Mouse (Mus musculus): ENCODE results near the gene Wdr4.
"Not testable (repeated sequence)": the region's sequence is repeated elsewhere in the genome, so short reads cannot be mapped to it uniquely, and the experiment has no call there.

The Wdr4 gene

GRCm38 (mm10) chr17:31519946-31520838, at the start of gene Wdr4, which contains the start of gene Ndufv3:
Gene Wdr4 (minus strand): TSS chr17:31519980.
Gene Ndufv3 (plus strand): TSS chr17:31520115.
- peak; percentile 95 to 99 for DNase-seq (ENCODE audit: low spot score in 2 of 2)

- DNase-seq (ENCODE audit: low spot score in 2 of 2) = no peak
Measured at GRCm38 (mm10) chr17:31566276-31566675, 46.5 kb upstream of the Wdr4 start.

- peak; percentile 74 to 82 for DNase-seq (ENCODE audit: low spot score in 2 of 2)
Measured at GRCm38 (mm10) chr17:31565141-31566056, 45.6 kb upstream of the Wdr4 start.

- DNase-seq (ENCODE audit: low spot score in 2 of 2) = no peak
Measured at GRCm38 (mm10) chr17:31564858-31565140, 45.0 kb upstream of the Wdr4 start.

GRCm38 (mm10) chr17:31564015-31564857, 44.5 kb upstream of the Wdr4 start, which contains the start of gene Pknox1:
Gene Pknox1 (plus strand): TSS chr17:31564734.
- DNase-seq (ENCODE audit: low spot score in 2 of 2) = peak; percentile 96 to 99

GRCm38 (mm10) chr17:31563632-31564014, 43.8 kb upstream of the Wdr4 start:
- DNase-seq (ENCODE audit: low spot score in 2 of 2) = peak; percentile 58 to 60

GRCm38 (mm10) chr17:31559021-31559789, 39.4 kb upstream of the Wdr4 start:
- no peak for DNase-seq (ENCODE audit: low spot score in 2 of 2)

GRCm38 (mm10) chr17:31557947-31558542, 38.3 kb upstream of the Wdr4 start:
- no peak for DNase-seq (ENCODE audit: low spot score in 2 of 2)

- no peak for DNase-seq (ENCODE audit: low spot score in 2 of 2)
Measured at GRCm38 (mm10) chr17:31557124-31557880, 37.5 kb upstream of the Wdr4 start.

GRCm38 (mm10) chr17:31556253-31556652, 36.5 kb upstream of the Wdr4 start:
- no peak for DNase-seq (ENCODE audit: low spot score in 2 of 2)

GRCm38 (mm10) chr17:31552601-31553000, 32.8 kb upstream of the Wdr4 start:
- DNase-seq (ENCODE audit: low spot score in 2 of 2) = not testable (repeated sequence)

GRCm38 (mm10) chr17:31549389-31549788, 29.6 kb upstream of the Wdr4 start:
- no peak for DNase-seq (ENCODE audit: low spot score in 2 of 2)

- DNase-seq (ENCODE audit: low spot score in 2 of 2) = no peak
Measured at GRCm38 (mm10) chr17:31547974-31548373, 28.2 kb upstream of the Wdr4 start.

- DNase-seq (ENCODE audit: low spot score in 2 of 2) = no peak
Measured at GRCm38 (mm10) chr17:31546444-31547196, 26.8 kb upstream of the Wdr4 start.

- no peak for DNase-seq (ENCODE audit: low spot score in 2 of 2)
Measured at GRCm38 (mm10) chr17:31543574-31543973, 23.8 kb upstream of the Wdr4 start.

GRCm38 (mm10) chr17:31541460-31541831, 21.7 kb upstream of the Wdr4 start:
- DNase-seq (ENCODE audit: low spot score in 2 of 2) = no peak

GRCm38 (mm10) chr17:31540809-31541459, 21.2 kb upstream of the Wdr4 start:
- DNase-seq (ENCODE audit: low spot score in 2 of 2) = no peak

GRCm38 (mm10) chr17:31540101-31540500, 20.3 kb upstream of the Wdr4 start:
- DNase-seq (ENCODE audit: low spot score in 2 of 2) = no peak
